Mouse (Mus musculus): Measurements from ENCODE around the gene Fsd1l. TPM values are rescaled to one million over a fixed set of nuclear protein-coding genes. Genes with fewer than 3 reads are reported as not detected.

The Fsd1l gene
- total and polyA plus RNA-seq, 3 experiments = not detected

- no peak for DNase-seq (ENCODE audit: low read depth, low spot score)
- Histone ChIP-seq H3K9me3 (replicated peaks; ENCODE audit: insufficient read depth, low read length) (no peaks in the 10 kb centered on the region), H3K27me3 (ENCODE audit: control insufficient read depth in 1 of 2, insufficient read depth in 2 of 2, low read length in 2 of 2) (peaks cover 0 to 3% of the 10 kb centered on the region in 2 experiments; a peak in 2 of 4 replicates), H3K36me3 (ENCODE audit: control insufficient read depth in 1 of 2, insufficient read depth in 2 of 2, low read length in 2 of 2) (no peaks in the 10 kb centered on the region), H3K27ac (ENCODE audit: control insufficient read depth, low read depth, low read length) (no peak overlapping the region), H3K4me1 (ENCODE audit: control insufficient read depth in 1 of 2, insufficient read depth in 2 of 2, low read length in 2 of 2) (no peaks in the 10 kb centered on the region), H3K9ac (ENCODE audit: control insufficient read depth, low read depth, low read length, poor library complexity, severe bottlenecking) (no peak overlapping the region), H3K79me2 (ENCODE audit: control insufficient read depth, insufficient read depth, low read length, poor library complexity) (no peaks in the 10 kb centered on the region), H3K4me3 (ENCODE audit: control insufficient read depth in 1 of 2, insufficient read depth in 1 of 2, low read depth in 2 of 2, low read length in 2 of 2) (no peak overlapping the region)
- no peak for TF ChIP-seq KAT2A (conservative IDR thresholded peaks at IDR 0.05; ENCODE audit: low read depth, low read length)
- no peak for TF ChIP-seq POLR2AphosphoS2 (IDR thresholded peaks at IDR 0.05; ENCODE audit: low read length)
- no peak for TF ChIP-seq USF1 (IDR thresholded peaks at IDR 0.05; ENCODE audit: low read depth, low read length)
- TF ChIP-seq MEF2A (IDR thresholded peaks at IDR 0.05; ENCODE audit: extremely low read depth, insufficient replicate concordance, low read depth, low read length, poor library complexity, severe bottlenecking) = no peak
- no peak for TF ChIP-seq UBTF (IDR thresholded peaks at IDR 0.05; ENCODE audit: borderline replicate concordance, insufficient read depth, low read depth, low read length)
- TF ChIP-seq TBP (IDR thresholded peaks at IDR 0.05; ENCODE audit: low read depth, low read length) = no peak
- no peak for TF ChIP-seq ZKSCAN1 (IDR thresholded peaks at IDR 0.05; ENCODE audit: low read depth, low read length)
Observed at GRCm38 (mm10) chr4:53596063-53596895, 35.0 kb upstream of the Fsd1l start.

DNA sequence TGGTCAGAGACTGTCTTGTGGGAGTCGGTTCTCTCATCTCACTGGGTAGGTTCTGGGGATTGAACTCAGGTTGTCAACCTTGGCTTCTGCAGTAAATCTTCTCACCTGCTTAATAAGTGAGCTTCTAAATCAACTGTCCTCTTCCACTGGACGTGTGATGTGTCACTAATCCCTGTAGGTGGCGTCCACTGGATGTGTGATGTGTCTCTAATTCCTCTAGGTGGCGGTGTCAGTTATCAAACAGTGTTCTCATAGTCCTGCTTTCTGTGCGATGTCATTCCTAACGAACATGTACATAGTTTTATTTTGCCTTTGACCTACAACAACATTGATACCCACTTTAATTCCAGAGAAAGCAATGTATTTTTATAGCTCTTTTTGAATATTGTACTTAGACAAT lies 30.8 kb upstream of the Fsd1l start:
- Histone ChIP-seq H3K27me3 (ENCODE audit: control insufficient read depth in 1 of 2, insufficient read depth in 2 of 2, low read length in 2 of 2) (peaks cover 0 to 3% of the 10 kb centered on the region in 2 experiments; a peak in 2 of 4 replicates), H3K9me3 (replicated peaks; ENCODE audit: insufficient read depth, low read length) (no peaks in the 10 kb centered on the region), H3K27ac (ENCODE audit: control insufficient read depth, low read depth, low read length) (no peak overlapping the region), H3K36me3 (ENCODE audit: control insufficient read depth in 1 of 2, insufficient read depth in 2 of 2, low read length in 2 of 2) (no peaks in the 10 kb centered on the region), H3K9ac (ENCODE audit: control insufficient read depth, low read depth, low read length, poor library complexity, severe bottlenecking) (no peak overlapping the region), H3K4me3 (ENCODE audit: control insufficient read depth in 1 of 2, insufficient read depth in 1 of 2, low read depth in 2 of 2, low read length in 2 of 2) (no peak overlapping the region), H3K79me2 (ENCODE audit: control insufficient read depth, insufficient read depth, low read length, poor library complexity) (no peaks in the 10 kb centered on the region), H3K4me1 (ENCODE audit: control insufficient read depth in 1 of 2, insufficient read depth in 2 of 2, low read length in 2 of 2) (no peaks in the 10 kb centered on the region)
- TF ChIP-seq CTCF (IDR thresholded peaks at IDR 0.05 in 2 of 3, conservative IDR thresholded peaks at IDR 0.05 in 1 of 3; ENCODE audit: control insufficient read depth in 1 of 3, insufficient read depth in 1 of 3, low read depth in 2 of 3, low read length in 3 of 3, poor library complexity in 1 of 3, severe bottlenecking in 1 of 3) (peak; percentile 58 to 100 (median 77)), MYB (IDR thresholded peaks at IDR 0.05; ENCODE audit: low read depth, low read length) (no peak), ZC3H11A (IDR thresholded peaks at IDR 0.05; ENCODE audit: low read depth, low read length) (peak; percentile 41; the same call in 1 of the 2 replicates), RAD21 (IDR thresholded peaks at IDR 0.05; ENCODE audit: low read depth, low read length) (peak; percentile 58), TAL1 (IDR thresholded peaks at IDR 0.05; ENCODE audit: low read length) (no peak), SMC3 (IDR thresholded peaks at IDR 0.05; ENCODE audit: low read depth, low read length) (peak; percentile 65), GATA1 (IDR thresholded peaks at IDR 0.05; ENCODE audit: low read depth, low read length) (no peak)
- peak; percentile 63 for DNase-seq (ENCODE audit: low read depth, low spot score)

Measured in MEL (cell line).